Mouse (Mus musculus) E14TG2a.4 (cell line): Measurements from ENCODE around the gene Cmtm3.

Experiments
- CTCF ChIP-seq: conservative IDR thresholded peaks from 2 replicates; pipeline ENCODE4 v1.5.1; 2014; ENCODE audit warnings: low read length
- NANOG ChIP-seq: IDR thresholded peaks from 2 replicates; pipeline ENCODE4 v1.6.1; 2014; ENCODE audit warnings: borderline replicate concordance, low read length, mixed read lengths

DNA sequence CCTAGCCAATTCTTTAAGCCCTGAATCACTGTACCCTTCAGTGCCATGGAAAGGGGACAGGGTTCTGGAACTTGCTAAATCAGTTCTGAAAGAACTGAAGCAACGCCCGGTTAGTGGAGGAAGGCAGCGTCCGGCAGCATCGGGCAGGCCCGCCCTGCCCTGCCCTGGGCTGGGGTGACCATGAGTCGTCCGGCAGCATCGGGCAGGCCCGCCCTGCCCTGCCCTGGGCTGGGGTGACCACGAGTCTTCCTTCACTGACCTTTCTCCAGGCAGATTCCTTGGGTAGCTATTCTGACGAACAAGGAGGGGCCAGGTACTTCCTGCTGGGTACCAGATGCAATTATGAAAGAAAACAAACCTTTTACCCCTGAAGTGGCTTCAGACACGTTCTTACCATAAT lies 10.8 kb downstream of the Cmtm3 start:
- TF ChIP-seq CTCF = no peak
- TF ChIP-seq NANOG = no peak
